Comparison of ENCODE assay signal across 9 mouse cellular contexts in genomic region chr4:45510163-45510562, GRCm38 (mm10). TPM values are rescaled to one million over a fixed set of nuclear protein-coding genes. Genes with fewer than 3 reads are reported as not detected.
DNase-seq lines count a peak whose midpoint lies in the region; ATAC-seq lines count a peak whose summit lies in the region.
"Had no signal": no experiment of that assay in that cellular context is flagged by ENCODE, and none has a peak within 500 bp of the region (broad histone marks: within the 10 kb centered on the region; RNA-seq: fewer than 3 reads in every experiment).

No protein-coding gene starts in this region.

- ATAC-seq in hindbrain, embryonic 12.5 days (ENCODE audit: low FRiP score) = 0 out of 2 replicates have a peak, but pooled peaks have one; percentile 27
- ATAC-seq in hindbrain, embryonic 11.5 days (ENCODE audit: low FRiP score) = no peak
- peak; percentile 47 for ATAC-seq in kidney, embryonic 16.5 days (ENCODE audit: low FRiP score, low TSS enrichment)
- no peak for ATAC-seq in midbrain, embryonic 14.5 days (ENCODE audit: low FRiP score, low TSS enrichment)

- H3K9ac ChIP-seq in hindbrain, embryonic 12.5 days = no peak overlapping the region
- no peak overlapping the region for H3K9ac ChIP-seq in hindbrain, embryonic 11.5 days (ENCODE audit: low read depth, low read length)
- H3K9ac ChIP-seq in kidney, embryonic 16.5 days (replicated peaks; ENCODE audit: low read length) = no peak overlapping the region
- H3K9ac ChIP-seq in midbrain, embryonic 14.5 days (replicated peaks; ENCODE audit: low read length) = no peak overlapping the region
- H3K9ac ChIP-seq: neural tube, embryonic 13.5 days had no signal

- H3K36me3 ChIP-seq in hindbrain, embryonic 12.5 days = no peaks in the 10 kb centered on the region
- no peaks in the 10 kb centered on the region for H3K36me3 ChIP-seq in hindbrain, embryonic 11.5 days (ENCODE audit: control insufficient read depth, insufficient read depth, low read length)
- H3K36me3 ChIP-seq in kidney, embryonic 16.5 days (ENCODE audit: insufficient read depth, low read length) = no peaks in the 10 kb centered on the region
- H3K36me3 ChIP-seq in midbrain, embryonic 14.5 days (ENCODE audit: control insufficient read depth, insufficient read depth, low read length) = no peaks in the 10 kb centered on the region
- H3K36me3 ChIP-seq: neural tube, embryonic 13.5 days had no signal

- H3K4me1 ChIP-seq in hindbrain, embryonic 12.5 days = peaks cover 67% of the 10 kb centered on the region
- peaks cover 13% of the 10 kb centered on the region for H3K4me1 ChIP-seq in hindbrain, embryonic 11.5 days (replicated peaks; ENCODE audit: control insufficient read depth, insufficient read depth, low read length)
- H3K4me1 ChIP-seq in kidney, embryonic 16.5 days (ENCODE audit: insufficient read depth, low read length) = peaks cover 93% of the 10 kb centered on the region
- H3K4me1 ChIP-seq in midbrain, embryonic 14.5 days (ENCODE audit: control insufficient read depth, insufficient read depth, low read length) = peaks cover 23% of the 10 kb centered on the region

- no peak overlapping the region for H3K27ac ChIP-seq in hindbrain, embryonic 12.5 days
- H3K27ac ChIP-seq in hindbrain, embryonic 11.5 days (ENCODE audit: low read depth, low read length) = no peak overlapping the region
- peak overlapping the region; percentile 47 for H3K27ac ChIP-seq in kidney, embryonic 16.5 days (ENCODE audit: low read length)
- H3K27ac ChIP-seq in midbrain, embryonic 14.5 days (replicated peaks; ENCODE audit: low read depth, low read length) = no peak overlapping the region
- H3K27ac ChIP-seq: neural tube, embryonic 13.5 days had no signal

- no peak overlapping the region for H3K4me3 ChIP-seq in hindbrain, embryonic 12.5 days
- H3K4me3 ChIP-seq in hindbrain, embryonic 11.5 days (ENCODE audit: low read depth, low read length) = no peak overlapping the region
- H3K4me3 ChIP-seq in kidney, embryonic 16.5 days (ENCODE audit: low read length) = no peak overlapping the region
- H3K4me3 ChIP-seq in midbrain, embryonic 14.5 days (replicated peaks; ENCODE audit: low read depth, low read length) = no peak overlapping the region
- H3K4me3 ChIP-seq: neural tube, embryonic 13.5 days had no signal

- H3K27me3 ChIP-seq in hindbrain, embryonic 12.5 days = peaks cover 20% of the 10 kb centered on the region; the same call in 1 of the 2 replicates
- no peaks in the 10 kb centered on the region for H3K27me3 ChIP-seq in hindbrain, embryonic 11.5 days (ENCODE audit: control insufficient read depth, insufficient read depth, low read length)
- no peaks in the 10 kb centered on the region for H3K27me3 ChIP-seq in kidney, embryonic 16.5 days (ENCODE audit: insufficient read depth, low read length)
- H3K27me3 ChIP-seq in midbrain, embryonic 14.5 days (ENCODE audit: control insufficient read depth, insufficient read depth, low read length) = no peaks in the 10 kb centered on the region
- H3K27me3 ChIP-seq: neural tube, embryonic 13.5 days had no signal

- 39% methylated on average over 6 of the region's 6 CpGs for WGBS in hindbrain, embryonic 12.5 days
- WGBS in hindbrain, embryonic 11.5 days = 45% methylated on average over 6 of the region's 6 CpGs
- WGBS in kidney, embryonic 16.5 days = 21% methylated on average over 6 of the region's 6 CpGs
- 63% methylated on average over 6 of the region's 6 CpGs for WGBS in midbrain, embryonic 14.5 days

- DNase-seq in hindbrain, embryonic 11.5 days (ENCODE audit: low spot score) = no peak
- DNase-seq in fat pad, adult 2 months (ENCODE audit: extremely low read depth, low read depth, low spot score) = peak; percentile 99
- peak; percentile 75 for DNase-seq in ovary, postnatal 36 days (ENCODE audit: low spot score)
- DNase-seq in midbrain, embryonic 14.5 days = no peak
- DNase-seq in thymus, postnatal 25 days = no peak
- DNase-seq in layer of hippocampus, adult 9-11 months = no peak

- H3K9me3 ChIP-seq in hindbrain, embryonic 12.5 days (replicated peaks) = no peaks in the 10 kb centered on the region
- H3K9me3 ChIP-seq in hindbrain, embryonic 11.5 days (ENCODE audit: control insufficient read depth, low read length) = no peaks in the 10 kb centered on the region
- no peaks in the 10 kb centered on the region for H3K9me3 ChIP-seq in kidney, embryonic 16.5 days (ENCODE audit: low read length)
- no peaks in the 10 kb centered on the region for H3K9me3 ChIP-seq in midbrain, embryonic 14.5 days (ENCODE audit: control insufficient read depth, low read length)
- H3K9me3 ChIP-seq: neural tube, embryonic 13.5 days had no signal

- no peak overlapping the region for H3K4me2 ChIP-seq in hindbrain, embryonic 12.5 days (replicated peaks)
- H3K4me2 ChIP-seq in hindbrain, embryonic 11.5 days (replicated peaks; ENCODE audit: low read depth, low read length) = no peak overlapping the region
- H3K4me2 ChIP-seq in kidney, embryonic 16.5 days (replicated peaks; ENCODE audit: low read depth, low read length) = no peak overlapping the region
- H3K4me2 ChIP-seq in midbrain, embryonic 14.5 days (ENCODE audit: low read length) = no peak overlapping the region
- H3K4me2 ChIP-seq: neural tube, embryonic 13.5 days had no signal

RNA-seq across cellular contexts. Expression of gene Shb, which starts 22.1 kb away (rescaled TPM):
- 10.0 and 10.1 TPM in 2 replicates for polyA plus RNA-seq in hindbrain, embryonic 12.5 days (2016; fragmentation: Nextera tagmentation; extraction: Ambion mirVana)
- polyA plus RNA-seq in hindbrain, embryonic 11.5 days (2014; fragmentation: Nextera tagmentation; extraction: Ambion mirVana) = 4.2 and 6.2 TPM in 2 replicates
- polyA plus RNA-seq in kidney, embryonic 16.5 days (2015; fragmentation: Nextera tagmentation; extraction: Ambion mirVana) = 2.7 and 3.1 TPM in 2 replicates
- 10.2 and 10.4 TPM in 2 replicates for polyA plus RNA-seq in midbrain, embryonic 14.5 days (2014; fragmentation: Nextera tagmentation; extraction: Ambion mirVana)

Comparison
In these comparisons a context has a peak if more than half of its experiments do, and no peak if none do; other contexts are left out.
1. ATAC-seq: peak in hindbrain, embryonic 12.5 days (single experiment) and kidney, embryonic 16.5 days (single experiment); none in hindbrain, embryonic 11.5 days (single experiment) and midbrain, embryonic 14.5 days (single experiment).
2. DNase-seq: peak in fat pad, adult 2 months (single experiment) and ovary, postnatal 36 days (single experiment); none in hindbrain, embryonic 11.5 days (single experiment), midbrain, embryonic 14.5 days (single experiment), thymus, postnatal 25 days (single experiment) and layer of hippocampus, adult 9-11 months (single experiment).